Mouse (Mus musculus) stomach, embryonic 14.5 days (tissue): Measurements from ENCODE around the gene Bmpr1b. TPM values are rescaled to one million over a fixed set of nuclear protein-coding genes. Genes with fewer than 3 reads are reported as not detected.

Experiments used
- ATAC-seq: fragments of 200-750 bp; cut with Nextera tagmentation; 2 replicates; pipeline ENCODE4 v1.8.0; 2017; ENCODE audit warnings: low read depth, moderate TSS enrichment; ENCODE audit not compliant: insufficient number of reproducible peaks, insufficient read depth, low FRiP score
- H3K27ac ChIP-seq: fragments of 300-500 bp; sonication (generic); 2 replicates; pipeline ENCODE4 v1.5.1; 2014; ENCODE audit warnings: mild to moderate bottlenecking, low read length, moderate library complexity, mixed read lengths
- H3K27me3 ChIP-seq: fragments of 300-500 bp; sonication (generic); 2 replicates; pipeline ENCODE4 v1.6.1; 2014; ENCODE audit warnings: low read length, control low read depth, mixed read lengths; ENCODE audit not compliant: control insufficient read depth, insufficient read depth
- H3K36me3 ChIP-seq: fragments of 300-500 bp; sonication (generic); 2 replicates; pipeline ENCODE4 v1.6.1; 2014; ENCODE audit warnings: mild to moderate bottlenecking, control low read depth, low read length, moderate library complexity, mixed read lengths; ENCODE audit not compliant: control insufficient read depth, insufficient read depth
- H3K4me1 ChIP-seq: fragments of 300-500 bp; sonication (generic); 2 replicates; pipeline ENCODE4 v1.6.1; 2014; ENCODE audit warnings: low read length, control low read depth, mixed read lengths; ENCODE audit not compliant: control insufficient read depth, insufficient read depth
- H3K4me2 ChIP-seq: fragments of 300-500 bp; sonication (generic); replicated peaks from 2 replicates; pipeline ENCODE4 v1.6.1; 2014; ENCODE audit warnings: low read depth, low read length, control low read depth
- H3K4me3 ChIP-seq: fragments of 300-500 bp; sonication (generic); 2 replicates; pipeline ENCODE4 v1.5.1; 2014; ENCODE audit warnings: low read depth, low read length, control low read depth
- H3K9ac ChIP-seq: fragments of 300-500 bp; sonication (generic); replicated peaks from 2 replicates; pipeline ENCODE4 v1.6.1; 2014; ENCODE audit warnings: low read depth, mild to moderate bottlenecking, control low read depth, low read length, moderate library complexity, mixed read lengths
- H3K9me3 ChIP-seq: fragments of 300-500 bp; sonication (generic); 2 replicates; pipeline ENCODE4 v1.6.1; 2016; ENCODE audit warnings: low read depth, low read length, control low read depth; ENCODE audit not compliant: control insufficient read depth
- whole genome bisulfite sequencing: fragments of 180-500 bp; shearing (Covaris S2); extraction: QIAGEN DNeasy Blood & Tissue Kit; methylation state at CpG from one replicate; pipeline ENCODE4 v1.1.7; 2014; 5-methylcytosine and 5-hydroxymethylcytosine counted together
- polyA plus RNA-seq: library from polyadenylated mRNA; unstranded; fragments of >200 nt; fragmentation: Nextera tagmentation; extraction: Ambion mirVana; gene quantifications from 2 replicates; pipeline ENCODE4 v1.2.1, GENCODE M21; 2014

The Bmpr1b gene
- polyA plus RNA-seq, 1 experiment from 2014 or later: 12.7 TPM

- H3K27ac ChIP-seq: no peak overlapping the region
- H3K4me3 ChIP-seq: no peak overlapping the region
- no peak for ATAC-seq
- no peaks in the 10 kb centered on the region for H3K36me3 ChIP-seq
- H3K4me1 ChIP-seq: no peaks in the 10 kb centered on the region
- no peaks in the 10 kb centered on the region for H3K27me3 ChIP-seq
- H3K9me3 ChIP-seq: no peaks in the 10 kb centered on the region
- H3K4me2 ChIP-seq: no peak overlapping the region
- WGBS: 82% methylated on average over 4 of the region's 4 CpGs
- no peak overlapping the region for H3K9ac ChIP-seq
Observed at GRCm38 (mm10) chr3:142103622-142104021, 65.6 kb downstream of the Bmpr1b start.

- Histone ChIP-seq H3K27me3 (no peaks in the 10 kb centered on the region), H3K4me3 (no peak overlapping the region), H3K4me1 (no peaks in the 10 kb centered on the region), H3K9me3 (no peaks in the 10 kb centered on the region), H3K4me2 (no peak overlapping the region), H3K36me3 (no peaks in the 10 kb centered on the region), H3K9ac (no peak overlapping the region), H3K27ac (no peak overlapping the region)
- WGBS: 52% methylated on average over 2 of the region's 2 CpGs
- no peak for ATAC-seq
Observed at GRCm38 (mm10) chr3:142099151-142099550, 70.1 kb downstream of the Bmpr1b start.

- 81% methylated on average over 4 of the region's 4 CpGs for WGBS
- ATAC-seq: no peak
Observed at GRCm38 (mm10) chr3:142094049-142094448, 75.2 kb downstream of the Bmpr1b start.

GRCm38 (mm10) chr3:142089684-142090083 lies 79.5 kb downstream of the Bmpr1b start:
- WGBS: 71% methylated on average over 4 of the region's 4 CpGs
- ATAC-seq: peak; percentile 87
- Histone ChIP-seq H3K9me3 (no peaks in the 10 kb centered on the region), H3K9ac (no peak overlapping the region), H3K4me1 (peaks cover 9% of the 10 kb centered on the region; the same call in 1 of the 2 replicates), H3K4me2 (no peak overlapping the region), H3K27me3 (no peaks in the 10 kb centered on the region), H3K4me3 (no peak overlapping the region), H3K27ac (no peak overlapping the region), H3K36me3 (no peaks in the 10 kb centered on the region)

More at GRCm38 (mm10) chr3:142094049-142094448, 75.2 kb downstream of the Bmpr1b start:
- H3K27me3 ChIP-seq: no peaks in the 10 kb centered on the region
- no peaks in the 10 kb centered on the region for H3K36me3 ChIP-seq
- H3K4me2 ChIP-seq: no peak overlapping the region
- H3K27ac ChIP-seq: no peak overlapping the region
- no peak overlapping the region for H3K4me3 ChIP-seq
- no peak overlapping the region for H3K9ac ChIP-seq
- no peaks in the 10 kb centered on the region for H3K9me3 ChIP-seq
- H3K4me1 ChIP-seq: no peaks in the 10 kb centered on the region

- Histone ChIP-seq H3K4me1 (peaks cover 9% of the 10 kb centered on the region; the same call in 1 of the 2 replicates), H3K36me3 (no peaks in the 10 kb centered on the region), H3K9ac (no peak overlapping the region), H3K27ac (no peak overlapping the region), H3K27me3 (no peaks in the 10 kb centered on the region), H3K9me3 (no peaks in the 10 kb centered on the region), H3K4me2 (no peak overlapping the region), H3K4me3 (no peak overlapping the region)
- ATAC-seq: no peak
- WGBS: 40% methylated on average over 3 of the region's 3 CpGs
Observed at GRCm38 (mm10) chr3:142085938-142086337, 83.3 kb downstream of the Bmpr1b start.

- H3K4me1 ChIP-seq: peaks cover 9% of the 10 kb centered on the region; the same call in 1 of the 2 replicates
- no peaks in the 10 kb centered on the region for H3K9me3 ChIP-seq
- H3K9ac ChIP-seq: no peak overlapping the region
- WGBS: 31% methylated on average over 1 of the region's 1 CpGs
- no peak overlapping the region for H3K4me2 ChIP-seq
- no peak for ATAC-seq
- H3K27ac ChIP-seq: no peak overlapping the region
- no peak overlapping the region for H3K4me3 ChIP-seq
- no peaks in the 10 kb centered on the region for H3K27me3 ChIP-seq
- no peaks in the 10 kb centered on the region for H3K36me3 ChIP-seq
Observed at GRCm38 (mm10) chr3:142084091-142084490, 85.1 kb downstream of the Bmpr1b start.

- ATAC-seq: peak; percentile 72
- WGBS: 51% methylated on average over 3 of the region's 3 CpGs
- Histone ChIP-seq H3K27ac (no peak overlapping the region), H3K9me3 (no peaks in the 10 kb centered on the region), H3K4me3 (no peak overlapping the region), H3K4me2 (no peak overlapping the region), H3K4me1 (no peaks in the 10 kb centered on the region), H3K27me3 (no peaks in the 10 kb centered on the region), H3K9ac (no peak overlapping the region), H3K36me3 (no peaks in the 10 kb centered on the region)
Observed at GRCm38 (mm10) chr3:142077723-142078302, 91.4 kb downstream of the Bmpr1b start.

- no peaks in the 10 kb centered on the region for H3K27me3 ChIP-seq
- H3K36me3 ChIP-seq: no peaks in the 10 kb centered on the region
- no peak overlapping the region for H3K4me2 ChIP-seq
- peaks cover 3% of the 10 kb centered on the region; the same call in 1 of the 2 replicates for H3K4me1 ChIP-seq
- no peak for ATAC-seq
- WGBS: 58% methylated on average over 5 of the region's 5 CpGs
- no peak overlapping the region for H3K4me3 ChIP-seq
- no peak overlapping the region for H3K27ac ChIP-seq
- no peak overlapping the region for H3K9ac ChIP-seq
- H3K9me3 ChIP-seq: no peaks in the 10 kb centered on the region
Observed at GRCm38 (mm10) chr3:142071601-142072000, 97.6 kb downstream of the Bmpr1b start.

- Histone ChIP-seq H3K27me3 (no peaks in the 10 kb centered on the region), H3K4me1 (peaks cover 15% of the 10 kb centered on the region), H3K36me3 (no peaks in the 10 kb centered on the region), H3K4me2 (no peak overlapping the region), H3K9ac (no peak overlapping the region), H3K9me3 (no peaks in the 10 kb centered on the region), H3K4me3 (no peak overlapping the region), H3K27ac (no peak overlapping the region)
- no peak for ATAC-seq
- WGBS: 51% methylated on average over 1 of the region's 1 CpGs
Observed at GRCm38 (mm10) chr3:142066792-142067346, 102.4 kb downstream of the Bmpr1b start.
